ENCODE assay signal across 8 mouse cellular contexts in the genomic region with DNA sequence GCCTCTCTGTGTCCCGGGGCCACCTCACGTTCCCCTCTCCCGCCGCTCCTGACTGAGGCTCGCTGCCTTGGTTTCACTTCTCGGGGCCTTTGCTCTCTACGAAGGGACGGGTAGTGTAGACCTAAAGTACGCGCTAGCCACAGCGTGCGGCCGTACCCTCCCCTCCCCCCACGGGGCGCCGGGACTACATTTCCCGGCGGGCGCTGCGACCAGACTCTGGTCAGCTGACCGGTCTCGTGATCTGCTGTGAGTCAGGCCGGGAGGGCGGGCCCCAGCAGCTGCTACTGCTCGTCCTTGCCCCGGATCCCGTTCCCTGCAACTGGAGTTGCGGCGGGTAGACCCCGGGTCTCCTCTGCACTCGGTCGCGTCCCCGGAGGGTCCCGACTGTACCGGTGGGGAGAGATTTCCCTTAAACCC. TPM values are rescaled to one million over a fixed set of nuclear protein-coding genes. Genes with fewer than 3 reads are reported as not detected.
DNase-seq lines count a peak whose midpoint lies in the region; ATAC-seq and TF ChIP-seq lines count a peak whose summit lies in the region.

No protein-coding gene starts in this region.

- intact Hi-C loops in heart, postnatal 14 days (cut with DNase I) = no loop called here

- under 1% methylated on average over 36 of the region's 36 CpGs for WGBS in forebrain, embryonic 14.5 days
- under 1% methylated on average over 36 of the region's 36 CpGs for WGBS in lung, embryonic 14.5 days
- under 1% methylated on average over 36 of the region's 36 CpGs for WGBS in thymus, adult 2 months

- in situ Hi-C loops in ES-E14 (cut with MboI; ENCODE audit: low sequenced_read_pairs in 2 of 2, unreplicated experiment in 2 of 2) = no loop called here

- H3K4me3 ChIP-seq in ES-E14 (ENCODE audit: insufficient read depth in 1 of 2, low read depth in 1 of 2, low read length in 2 of 2, poor library complexity in 1 of 2, severe bottlenecking in 1 of 2) = peak overlapping the region; percentile 81 to 94
- H3K4me3 ChIP-seq in forebrain, embryonic 14.5 days (ENCODE audit: low read depth, low read length) = peak overlapping the region; percentile 99
- peak overlapping the region; percentile 81 for H3K4me3 ChIP-seq in lung, embryonic 14.5 days (ENCODE audit: low read depth, low read length)
- peak overlapping the region; percentile 78 for H3K4me3 ChIP-seq in thymus, adult 2 months (ENCODE audit: control insufficient read depth, insufficient read depth, low read length)

- H3K36me3 ChIP-seq in ES-E14 (ENCODE audit: control insufficient read depth, insufficient read depth, low read length, poor library complexity, severe bottlenecking) = peaks cover 24% of the 10 kb centered on the region
- peaks cover 40% of the 10 kb centered on the region for H3K36me3 ChIP-seq in forebrain, embryonic 14.5 days (ENCODE audit: control insufficient read depth, insufficient read depth, low read length)
- H3K36me3 ChIP-seq in lung, embryonic 14.5 days (ENCODE audit: insufficient read depth) = peaks cover 38% of the 10 kb centered on the region
- H3K36me3 ChIP-seq in thymus, adult 2 months (ENCODE audit: control insufficient read depth, insufficient read depth, low read length) = peaks cover 27% of the 10 kb centered on the region

- no peaks in the 10 kb centered on the region for H3K27me3 ChIP-seq in forebrain, embryonic 14.5 days (replicated peaks; ENCODE audit: control insufficient read depth, insufficient read depth, low read length)
- no peaks in the 10 kb centered on the region for H3K27me3 ChIP-seq in lung, embryonic 14.5 days (ENCODE audit: insufficient read depth, low read length)
- no peaks in the 10 kb centered on the region for H3K27me3 ChIP-seq in thymus, adult 2 months (ENCODE audit: control insufficient read depth, insufficient read depth, low read length)

- H3K4me2 ChIP-seq in forebrain, embryonic 14.5 days (ENCODE audit: low read length) = peak overlapping the region; percentile 74
- peak overlapping the region; percentile 92 for H3K4me2 ChIP-seq in lung, embryonic 14.5 days

- ATAC-seq in forebrain, embryonic 14.5 days = peak; percentile 90
- peak; percentile 90 for ATAC-seq in lung, embryonic 14.5 days (ENCODE audit: insufficient read depth)
- ATAC-seq in neutrophil, adult 5-6 weeks (ENCODE audit: extremely low read depth, insufficient number of reproducible peaks, low FRiP score, poor library complexity, severe bottlenecking) = peak; percentile 63

- no peaks in the 10 kb centered on the region for H3K4me1 ChIP-seq in ES-E14 (ENCODE audit: control insufficient read depth in 2 of 2, insufficient read depth in 2 of 2, low read length in 2 of 2, poor library complexity in 1 of 2)
- peaks cover 22% of the 10 kb centered on the region for H3K4me1 ChIP-seq in forebrain, embryonic 14.5 days (ENCODE audit: control insufficient read depth, insufficient read depth, low read length)
- no peaks in the 10 kb centered on the region for H3K4me1 ChIP-seq in lung, embryonic 14.5 days (ENCODE audit: insufficient read depth)
- H3K4me1 ChIP-seq in thymus, adult 2 months (replicated peaks; ENCODE audit: control insufficient read depth, insufficient read depth, low read length) = no peaks in the 10 kb centered on the region

- peak; percentile 44; the same call in 1 of the 2 replicates for TF ChIP-seq POLR2A in thymus, adult 2 months (IDR thresholded peaks at IDR 0.05; ENCODE audit: control insufficient read depth, extremely low read depth, insufficient read depth, low read length, poor library complexity)

- no peak for TF ChIP-seq CTCF in lung, embryonic 14.5 days (IDR thresholded peaks at IDR 0.05; ENCODE audit: low read depth)
- TF ChIP-seq CTCF in thymus, adult 2 months (IDR thresholded peaks at IDR 0.05; ENCODE audit: borderline replicate concordance, control insufficient read depth, extremely low read depth, insufficient read depth, low read length, poor library complexity) = peak; percentile 14; the same call in 1 of the 2 replicates

- peak overlapping the region; percentile 100 for H3K9ac ChIP-seq in ES-E14 (ENCODE audit: insufficient read depth, low read depth, low read length, poor library complexity, severe bottlenecking)
- H3K9ac ChIP-seq in forebrain, embryonic 14.5 days (ENCODE audit: low read length) = peak overlapping the region; percentile 96
- H3K9ac ChIP-seq in lung, embryonic 14.5 days = peak overlapping the region; percentile 93

- peak; percentile 86 for DNase-seq in ES-E14 (ENCODE audit: low read depth, low spot score)
- peak; percentile 97 for DNase-seq in cerebellum, adult 11 months
- DNase-seq in forebrain, embryonic 14.5 days (ENCODE audit: low spot score) = peak; percentile 98
- peak; percentile 97 to 98 for DNase-seq in heart, postnatal 14 days
- DNase-seq in layer of hippocampus, adult 18-20 months (ENCODE audit: low spot score in 2 of 2) = peak; percentile 96 to 99
- DNase-seq in lung, embryonic 14.5 days = peak; percentile 97
- DNase-seq in thymus, adult 2 months = peak; percentile 97

- H3K27ac ChIP-seq in ES-E14 (ENCODE audit: insufficient read depth, low read depth, low read length, poor library complexity, severe bottlenecking) = peak overlapping the region; percentile 100
- H3K27ac ChIP-seq in forebrain, embryonic 14.5 days (ENCODE audit: low read depth, low read length) = peak overlapping the region; percentile 96
- peak overlapping the region; percentile 99 for H3K27ac ChIP-seq in lung, embryonic 14.5 days (ENCODE audit: low read depth)
- peak overlapping the region; percentile 79 for H3K27ac ChIP-seq in thymus, adult 2 months (ENCODE audit: control insufficient read depth, insufficient read depth, low read length)

- no peaks in the 10 kb centered on the region for H3K9me3 ChIP-seq in ES-E14 (ENCODE audit: control insufficient read depth, insufficient read depth, low read depth, low read length)
- H3K9me3 ChIP-seq in forebrain, embryonic 14.5 days (replicated peaks; ENCODE audit: control insufficient read depth, low read length) = no peaks in the 10 kb centered on the region
- H3K9me3 ChIP-seq in lung, embryonic 14.5 days (ENCODE audit: low read depth, low read length) = no peaks in the 10 kb centered on the region

TF ChIP-seq in ES-E14, 5 proteins besides CTCF, POLR2A, EP300 and RAD21:
- TF ChIP-seq HCFC1 (IDR thresholded peaks at IDR 0.05; ENCODE audit: borderline replicate concordance, insufficient read depth, low read length) = peak; percentile 98
- TF ChIP-seq ZC3H11A (IDR thresholded peaks at IDR 0.05; ENCODE audit: borderline replicate concordance, low read depth, low read length) = no peak
- TF ChIP-seq CHD2 (IDR thresholded peaks at IDR 0.05; ENCODE audit: low read depth, low read length) = peak; percentile 16; the same call in 1 of the 2 replicates

RNA-seq across cellular contexts. Expression of gene Srsf2, which starts 0.6 kb away (rescaled TPM):
- total RNA-seq in ES-E14 (2012; rRNA removed) = 361 and 367 TPM in 2 replicates
- polyA plus RNA-seq in forebrain, embryonic 14.5 days (2014; fragmentation: Nextera tagmentation; extraction: Ambion mirVana) = 639 and 644 TPM in 2 replicates
- total RNA-seq in heart, postnatal 14 days (2021) = 100 to 1,000 TPM; 125 to 133 TPM
- total RNA-seq in layer of hippocampus, adult 18-20 months (2021) = 100 to 1,000 TPM; 166 to 176 TPM
- 1,038 and 1,045 TPM in 2 replicates for polyA plus RNA-seq in lung, embryonic 14.5 days (2014; fragmentation: Nextera tagmentation; extraction: Ambion mirVana)
- 214 and 227 TPM in 2 replicates for total RNA-seq in neutrophil, adult 5-6 weeks (2017)
- 1,171 and 1,772 TPM in 2 replicates for polyA plus RNA-seq in thymus, adult 2 months (2012; rRNA removed)

RNA-seq across cellular contexts. Expression of gene Mfsd11, which starts 1.3 kb away (rescaled TPM):
- total RNA-seq in ES-E14 (2012; rRNA removed) = 21.5 and 26.5 TPM in 2 replicates
- polyA plus RNA-seq in forebrain, embryonic 14.5 days (2014; fragmentation: Nextera tagmentation; extraction: Ambion mirVana) = 31.8 and 46.6 TPM in 2 replicates
- 10 to 100 TPM; 39.8 to 40.4 TPM for total RNA-seq in heart, postnatal 14 days (2021)
- 10 to 100 TPM; 36.3 to 39.1 TPM for total RNA-seq in layer of hippocampus, adult 18-20 months (2021)
- polyA plus RNA-seq in lung, embryonic 14.5 days (2014; fragmentation: Nextera tagmentation; extraction: Ambion mirVana) = 31.8 and 36.7 TPM in 2 replicates
- total RNA-seq in neutrophil, adult 5-6 weeks (2017) = 9.8 and 21.6 TPM in 2 replicates
- polyA plus RNA-seq in thymus, adult 2 months (2012; rRNA removed) = 32.9 and 33.0 TPM in 2 replicates

RNA-seq across cellular contexts. Expression of gene Jmjd6, which starts 10.3 kb away (rescaled TPM):
- 78.1 and 80.8 TPM in 2 replicates for total RNA-seq in ES-E14 (2012; rRNA removed)
- polyA plus RNA-seq in forebrain, embryonic 14.5 days (2014; fragmentation: Nextera tagmentation; extraction: Ambion mirVana) = 64.6 and 81.1 TPM in 2 replicates
- total RNA-seq in heart, postnatal 14 days (2021) = 10 to 100 TPM; 34.4 to 37.3 TPM
- 10 to 100 TPM; 38.3 to 39.9 TPM for total RNA-seq in layer of hippocampus, adult 18-20 months (2021)
- polyA plus RNA-seq in lung, embryonic 14.5 days (2014; fragmentation: Nextera tagmentation; extraction: Ambion mirVana) = 61.2 and 66.3 TPM in 2 replicates
- 66.5 and 70.1 TPM in 2 replicates for total RNA-seq in neutrophil, adult 5-6 weeks (2017)
- 37.3 and 46.3 TPM in 2 replicates for polyA plus RNA-seq in thymus, adult 2 months (2012; rRNA removed)

RNA-seq across cellular contexts. Expression of gene Mettl23, which starts 10.4 kb away (rescaled TPM):
- total RNA-seq in ES-E14 (2012; rRNA removed) = 34.4 and 36.6 TPM in 2 replicates
- 79.2 and 100 TPM in 2 replicates for polyA plus RNA-seq in forebrain, embryonic 14.5 days (2014; fragmentation: Nextera tagmentation; extraction: Ambion mirVana)
- total RNA-seq in heart, postnatal 14 days (2021) = 10 to 100 TPM; 37.3 to 37.8 TPM
- total RNA-seq in layer of hippocampus, adult 18-20 months (2021) = 10 to 100 TPM; 25.7 to 27.4 TPM
- 58.3 and 62.2 TPM in 2 replicates for polyA plus RNA-seq in lung, embryonic 14.5 days (2014; fragmentation: Nextera tagmentation; extraction: Ambion mirVana)
- total RNA-seq in neutrophil, adult 5-6 weeks (2017) = 74.9 and 78.8 TPM in 2 replicates
- polyA plus RNA-seq in thymus, adult 2 months (2012; rRNA removed) = 69.9 and 82.6 TPM in 2 replicates

RNA-seq across cellular contexts. Expression of gene Mxra7, which starts 25.7 kb away (rescaled TPM):
- 5.8 and 9.4 TPM in 2 replicates for total RNA-seq in ES-E14 (2012; rRNA removed)
- 3.6 and 3.8 TPM in 2 replicates for polyA plus RNA-seq in forebrain, embryonic 14.5 days (2014; fragmentation: Nextera tagmentation; extraction: Ambion mirVana)
- total RNA-seq in heart, postnatal 14 days (2021) = 10 to 100 TPM; 27.7 to 32.1 TPM
- total RNA-seq in layer of hippocampus, adult 18-20 months (2021) = 10 to 100 TPM; 21.1 to 21.5 TPM
- 13.7 and 15.9 TPM in 2 replicates for polyA plus RNA-seq in lung, embryonic 14.5 days (2014; fragmentation: Nextera tagmentation; extraction: Ambion mirVana)
- total RNA-seq in neutrophil, adult 5-6 weeks (2017) = 0.74 TPM in 1 of 2 replicates, not detected in the other
- 8.6 and 14.2 TPM in 2 replicates for polyA plus RNA-seq in thymus, adult 2 months (2012; rRNA removed)

Comparison
In these comparisons a context has a peak if more than half of its experiments do, and no peak if none do; other contexts are left out.
1. Peak in every context shown above with its lines: DNase-seq, ATAC-seq, H3K4me3 ChIP-seq and H3K27ac ChIP-seq.